Mouse (Mus musculus) midbrain, embryonic 10.5 days (tissue): Measurements from ENCODE around the gene Zfp420. TPM values are rescaled to one million over a fixed set of nuclear protein-coding genes. Genes with fewer than 3 reads are reported as not detected.
"Not testable (repeated sequence)": the region's sequence is repeated elsewhere in the genome, so short reads cannot be mapped to it uniquely, and the experiment has no call there.

Experiments used
- DNase-seq: peaks from one replicate; pipeline ENCODE4 v3.0.0-alpha.2; 2017; ENCODE audit warnings: low spot score
- H3K27ac ChIP-seq: fragments of 300-500 bp; sonication (generic); replicated peaks from 2 replicates; pipeline ENCODE4 v1.5.1; 2016; ENCODE audit warnings: mild to moderate bottlenecking
- H3K27me3 ChIP-seq: fragments of 300-500 bp; sonication (generic); 2 replicates; pipeline ENCODE4 v1.6.1; 2016; ENCODE audit warnings: low read depth, mild to moderate bottlenecking; ENCODE audit not compliant: poor library complexity, severe bottlenecking
- H3K36me3 ChIP-seq: fragments of 300-500 bp; sonication (generic); 2 replicates; pipeline ENCODE4 v1.6.1; 2016; ENCODE audit warnings: mild to moderate bottlenecking, moderate library complexity
- H3K4me1 ChIP-seq: fragments of 300-500 bp; sonication (generic); 2 replicates; pipeline ENCODE4 v1.6.1; 2016
- H3K4me3 ChIP-seq: fragments of 300-500 bp; sonication (generic); 2 replicates; pipeline ENCODE4 v1.5.1; 2016; ENCODE audit warnings: mild to moderate bottlenecking, moderate library complexity
- H3K9me3 ChIP-seq: fragments of 300-500 bp; sonication (generic); replicated peaks from 2 replicates; pipeline ENCODE4 v1.6.1; 2016; ENCODE audit warnings: mild to moderate bottlenecking
- WGBS: fragments of 180-500 bp; shearing (Covaris S2); methylation state at CpG from one replicate; pipeline ENCODE4 v1.1.7; 2016; 5-methylcytosine and 5-hydroxymethylcytosine counted together
- polyA plus RNA-seq: library from polyadenylated mRNA; unstranded; fragments of >200 nt; fragmentation: Nextera tagmentation; extraction: Ambion mirVana; gene quantifications from 2 replicates; pipeline ENCODE4 v1.2.1, GENCODE M21; 2016

Gene Zfp420
- polyA plus RNA-seq, 1 experiment from 2014 or later = 9.3 TPM

GRCm38 (mm10) chr7:29852831-29853218, 7.0 kb upstream of the Zfp420 start:
- peaks cover 10% of the 10 kb centered on the region for H3K4me1 ChIP-seq
- peaks cover 38% of the 10 kb centered on the region for H3K36me3 ChIP-seq
- peak overlapping the region; percentile 67 for H3K4me3 ChIP-seq
- H3K9me3 ChIP-seq = peaks cover 6% of the 10 kb centered on the region; the same call in 1 of the 2 replicates
- 61% methylated on average over 9 of the region's 9 CpGs for WGBS
- H3K27ac ChIP-seq = peak overlapping the region; percentile 86
- no peak for DNase-seq
- H3K27me3 ChIP-seq = no peaks in the 10 kb centered on the region

GRCm38 (mm10) chr7:29853219-29853842, 6.4 kb upstream of the Zfp420 start, which contains the start of gene Zfp940:
Zfp940 (minus strand) TSS chr7:29853669.
- H3K4me1 ChIP-seq = peaks cover 10% of the 10 kb centered on the region
- WGBS = 2% methylated on average over 21 of the region's 21 CpGs
- H3K36me3 ChIP-seq = peaks cover 33% of the 10 kb centered on the region
- H3K27ac ChIP-seq = peak within 1 kb of the TSS; percentile 86
- H3K27me3 ChIP-seq = no peaks in the 10 kb centered on the region
- peak within 1 kb of the TSS; percentile 67 for H3K4me3 ChIP-seq
- peaks cover 6% of the 10 kb centered on the region; the same call in 1 of the 2 replicates for H3K9me3 ChIP-seq
- peak; percentile 85 for DNase-seq

- DNase-seq = no peak
- WGBS = 91% methylated on average over 7 of the region's 7 CpGs
- H3K27ac ChIP-seq = no peak overlapping the region
These were observed 1.9 kb downstream of the Zfp420 start for GRCm38 (mm10) chr7:29861660-29862059.

GRCm38 (mm10) chr7:29874256-29874655, 14.5 kb downstream of the Zfp420 start:
- no peak overlapping the region for H3K27ac ChIP-seq
- no peaks in the 10 kb centered on the region for H3K4me1 ChIP-seq
- H3K9me3 ChIP-seq = peaks cover 59% of the 10 kb centered on the region
- whole genome bisulfite sequencing = 94% methylated on average over 10 of the region's 10 CpGs
- DNase-seq = no peak
- no peak overlapping the region for H3K4me3 ChIP-seq
- no peaks in the 10 kb centered on the region for H3K27me3 ChIP-seq
- H3K36me3 ChIP-seq = peaks cover 69% of the 10 kb centered on the region

More at GRCm38 (mm10) chr7:29861660-29862059, 1.9 kb downstream of the Zfp420 start:
- peaks cover 8% of the 10 kb centered on the region for H3K36me3 ChIP-seq
- no peaks in the 10 kb centered on the region for H3K27me3 ChIP-seq
- peaks cover 13% of the 10 kb centered on the region for H3K4me1 ChIP-seq
- no peak overlapping the region for H3K4me3 ChIP-seq
- H3K9me3 ChIP-seq = peaks cover 6% of the 10 kb centered on the region; the same call in 1 of the 2 replicates

- Histone ChIP-seq H3K36me3 (peaks cover 55% of the 10 kb centered on the region), H3K9me3 (peaks cover 59% of the 10 kb centered on the region)
- WGBS = 93% methylated on average over 9 of the region's 9 CpGs
- H3K4me3 ChIP-seq, H3K27ac ChIP-seq, DNase-seq, H3K4me1 ChIP-seq, H3K27me3 ChIP-seq: not testable (repeated sequence)
These were observed 17.8 kb downstream of the Zfp420 start for GRCm38 (mm10) chr7:29877561-29877960.

GRCm38 (mm10) chr7:29880056-29880455, 20.3 kb downstream of the Zfp420 start:
- H3K36me3 ChIP-seq = peaks cover 33% of the 10 kb centered on the region
- H3K9me3 ChIP-seq = peaks cover 71% of the 10 kb centered on the region
- no peak for DNase-seq
- no peaks in the 10 kb centered on the region for H3K27me3 ChIP-seq
- no peak overlapping the region for H3K27ac ChIP-seq
- H3K4me3 ChIP-seq = no peak overlapping the region
- WGBS = 83% methylated on average over 7 of the region's 7 CpGs
- H3K4me1 ChIP-seq = no peaks in the 10 kb centered on the region

- Histone ChIP-seq H3K27me3 (no peaks in the 10 kb centered on the region), H3K36me3 (peaks cover 25% of the 10 kb centered on the region), H3K27ac (no peak overlapping the region), H3K9me3 (peaks cover 71% of the 10 kb centered on the region), H3K4me3 (no peak overlapping the region), H3K4me1 (no peaks in the 10 kb centered on the region)
- DNase-seq = no peak
- 92% methylated on average over 7 of the region's 7 CpGs for WGBS
These were observed 21.1 kb downstream of the Zfp420 start for GRCm38 (mm10) chr7:29880916-29881315.

- no peak for DNase-seq
- no peak overlapping the region for H3K27ac ChIP-seq
- H3K4me3 ChIP-seq = no peak overlapping the region
- peaks cover 60% of the 10 kb centered on the region for H3K36me3 ChIP-seq
- H3K9me3 ChIP-seq = peaks cover 80% of the 10 kb centered on the region
- WGBS = 96% methylated on average over 7 of the region's 7 CpGs
- no peaks in the 10 kb centered on the region for H3K4me1 ChIP-seq
- H3K27me3 ChIP-seq = no peaks in the 10 kb centered on the region
These were observed 30.7 kb downstream of the Zfp420 start for GRCm38 (mm10) chr7:29890501-29890900.

- peaks cover 68% of the 10 kb centered on the region for H3K9me3 ChIP-seq
These were observed 33.0 kb downstream of the Zfp420 start for GRCm38 (mm10) chr7:29892756-29893155.

GRCm38 (mm10) chr7:29898351-29898750, 38.6 kb downstream of the Zfp420 start:
- H3K27ac ChIP-seq = no peak overlapping the region
- H3K4me3 ChIP-seq = no peak overlapping the region
- DNase-seq = no peak
- H3K36me3 ChIP-seq = peaks cover 97% of the 10 kb centered on the region
- H3K4me1 ChIP-seq = no peaks in the 10 kb centered on the region
- peaks cover 45% of the 10 kb centered on the region for H3K9me3 ChIP-seq
- no peaks in the 10 kb centered on the region for H3K27me3 ChIP-seq
- 92% methylated on average over 4 of the region's 4 CpGs for WGBS

More at GRCm38 (mm10) chr7:29892756-29893155, 33.0 kb downstream of the Zfp420 start:
- DNase-seq = no peak
- 98% methylated on average over 4 of the region's 4 CpGs for WGBS
- Histone ChIP-seq H3K27me3 (no peaks in the 10 kb centered on the region), H3K4me1 (no peaks in the 10 kb centered on the region), H3K36me3 (peaks cover 83% of the 10 kb centered on the region), H3K4me3 (no peak overlapping the region), H3K27ac (no peak overlapping the region)

GRCm38 (mm10) chr7:29904101-29904500, 44.3 kb downstream of the Zfp420 start:
- H3K9me3 ChIP-seq = 0 out of 2 replicates have a peak, but pooled peaks cover 5% of the 10 kb centered on the region
- H3K27ac ChIP-seq = no peak overlapping the region
- H3K27me3 ChIP-seq = no peaks in the 10 kb centered on the region
- DNase-seq = no peak
- H3K4me1 ChIP-seq = peaks cover 11% of the 10 kb centered on the region
- 96% methylated on average over 4 of the region's 4 CpGs for WGBS
- H3K36me3 ChIP-seq = peaks cover 47% of the 10 kb centered on the region
- no peak overlapping the region for H3K4me3 ChIP-seq

- H3K9me3 ChIP-seq = no peaks in the 10 kb centered on the region
- peaks cover 31% of the 10 kb centered on the region for H3K36me3 ChIP-seq
- H3K27me3 ChIP-seq = no peaks in the 10 kb centered on the region
- H3K4me3 ChIP-seq = peak within 1 kb of the TSS; percentile 55
- H3K4me1 ChIP-seq = peaks cover 24% of the 10 kb centered on the region
- DNase-seq = peak; percentile 87
- H3K27ac ChIP-seq = peak within 1 kb of the TSS; percentile 94
- under 1% methylated on average over 22 of the region's 22 CpGs for WGBS
These were observed 46.3 kb downstream of the Zfp420 start, which contains the start of gene Zfp27 for GRCm38 (mm10) chr7:29905966-29906681. Zfp27 (minus strand) TSS chr7:29906572.

- H3K36me3 ChIP-seq = peaks cover 31% of the 10 kb centered on the region
- H3K27ac ChIP-seq = peak overlapping the region; percentile 94
- no peaks in the 10 kb centered on the region for H3K9me3 ChIP-seq
- H3K4me1 ChIP-seq = peaks cover 24% of the 10 kb centered on the region
- H3K27me3 ChIP-seq = no peaks in the 10 kb centered on the region
- H3K4me3 ChIP-seq = peak overlapping the region; percentile 55
- 23% methylated on average over 8 of the region's 8 CpGs for WGBS
- DNase-seq = peak; percentile 33
These were observed 46.9 kb downstream of the Zfp420 start for GRCm38 (mm10) chr7:29906682-29907058.
